Mouse (Mus musculus) bone marrow macrophage, adult 2 months (primary cell): ENCODE measurements around the gene Sectm1b.

Experiments used
- CTCF ChIP-seq: IDR thresholded peaks from 2 replicates; pipeline ENCODE4 v1.5.1; 2012; ENCODE audit warnings: low read depth, mild to moderate bottlenecking, low read length, moderate library complexity
- POLR2A ChIP-seq: IDR thresholded peaks from 2 replicates; pipeline ENCODE4 v1.6.1; 2012; ENCODE audit warnings: mild to moderate bottlenecking, low read depth, low read length, borderline replicate concordance

- TF ChIP-seq POLR2A (no peak), CTCF (peak; percentile 78)
Measured at GRCm38 (mm10) chr11:121053536-121053935, 9.8 kb downstream of the Sectm1b start.
